Mouse (Mus musculus) spleen, adult 18-20 months (tissue): ENCODE measurements around the gene Tspan3.
A peak's percentile ranks its signal among the peaks of the same experiment; 100 is the strongest.

Source experiments
- DNase-seq, 2 experiments: peaks; one replicate each; pipeline ENCODE4 v3.0.0; 2022; ENCODE audit warnings: mixed read lengths in 2 of 2

Gene Tspan3

GRCm38 (mm10) chr9:56107527-56107926, 57.8 kb downstream of the Tspan3 start:
- no peak for DNase-seq

GRCm38 (mm10) chr9:56106274-56107072, 58.8 kb downstream of the Tspan3 start:
- DNase-seq, result no peak

- DNase-seq, result no peak
Measured at GRCm38 (mm10) chr9:56104921-56105320, 60.4 kb downstream of the Tspan3 start.

- no peak for DNase-seq
Measured at GRCm38 (mm10) chr9:56101022-56101421, 64.3 kb downstream of the Tspan3 start.

GRCm38 (mm10) chr9:56100041-56100522, 65.2 kb downstream of the Tspan3 start:
- peak; percentile 29 to 40 for DNase-seq

GRCm38 (mm10) chr9:56097584-56098298, 67.5 kb downstream of the Tspan3 start:
- DNase-seq, result no peak

- no peak for DNase-seq
Measured at GRCm38 (mm10) chr9:56092102-56092501, 73.2 kb downstream of the Tspan3 start.

GRCm38 (mm10) chr9:56090546-56091225, 74.6 kb downstream of the Tspan3 start:
- no peak for DNase-seq

- DNase-seq, result peak; percentile 76 to 80
Measured at GRCm38 (mm10) chr9:56089778-56090520, 75.3 kb downstream of the Tspan3 start, which contains the start of gene Pstpip1. Gene Pstpip1, plus strand, starts transcription at chr9:56089962.

GRCm38 (mm10) chr9:56086524-56086923, 78.8 kb downstream of the Tspan3 start:
- DNase-seq, result no peak
